Mouse (Mus musculus) heart, postnatal 10 days (tissue): ENCODE measurements around the gene Ccdc169. TPM values are rescaled to one million over a fixed set of nuclear protein-coding genes. Genes with fewer than 3 reads are reported as not detected.

Source experiments
- DNase-seq, 2 experiments: peaks; one replicate each; pipeline ENCODE4 v3.0.0; 2021
- intact Hi-C: fragments of 180-260 bp; cut with DNase I; formaldehyde crosslinking; loops from one replicate; pipeline ENCODE4 v1.15.1; 2025
- total RNA-seq, 2 experiments: library from RNA; stranded (reverse); gene quantifications; 2 replicates each; pipeline ENCODE4 v1.2.3; 2021

The Ccdc169 gene
- under 1 TPM; 0.10 to 0.15 TPM for total RNA-seq

DNA sequence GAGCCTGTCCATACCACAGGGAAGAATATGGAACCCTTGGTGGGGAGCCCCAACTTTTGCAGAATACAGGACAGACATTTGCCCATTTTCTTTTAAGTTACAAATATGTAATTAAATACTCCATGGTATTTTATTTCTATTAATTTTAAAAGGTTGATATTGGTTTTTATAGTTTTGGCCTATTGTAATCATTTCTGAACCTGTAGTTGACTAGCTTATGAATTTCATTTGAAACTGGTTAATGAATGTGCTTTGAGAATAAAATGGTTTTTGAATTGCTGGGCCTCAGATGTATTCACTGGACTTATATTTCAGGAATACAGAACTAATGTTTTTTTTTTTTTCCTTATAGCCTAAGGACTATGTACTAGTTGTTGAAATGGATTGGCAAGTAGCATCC, at the start of gene Ccdc169:
Gene Ccdc169, plus strand, starts transcription at position 301 of the 400 bp plus-strand sequence.
- DNase-seq = no peak
- intact Hi-C loops = no loop called here

DNA sequence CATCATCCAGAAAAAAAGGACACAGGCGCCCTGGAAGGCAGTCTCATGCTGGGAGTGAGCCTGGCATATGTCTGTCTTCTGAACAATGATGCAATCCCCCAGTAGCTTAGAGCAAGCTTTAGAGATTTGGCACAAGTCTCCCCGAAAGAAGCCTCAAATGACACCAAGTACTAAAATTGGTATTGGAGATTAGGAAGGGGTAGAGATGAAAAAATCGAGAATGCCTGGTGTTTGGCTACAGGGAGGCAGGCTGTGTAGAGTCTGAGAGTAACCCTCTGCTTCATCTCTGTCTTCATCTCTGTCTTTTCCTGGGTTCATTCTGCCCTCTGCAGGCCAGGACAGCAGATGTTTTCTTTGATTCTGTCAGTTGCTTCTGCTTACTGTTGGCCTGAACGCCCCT, 49.8 kb upstream of the Ccdc169 start:
- intact Hi-C loops = no loop called here
- DNase-seq = no peak

DNA sequence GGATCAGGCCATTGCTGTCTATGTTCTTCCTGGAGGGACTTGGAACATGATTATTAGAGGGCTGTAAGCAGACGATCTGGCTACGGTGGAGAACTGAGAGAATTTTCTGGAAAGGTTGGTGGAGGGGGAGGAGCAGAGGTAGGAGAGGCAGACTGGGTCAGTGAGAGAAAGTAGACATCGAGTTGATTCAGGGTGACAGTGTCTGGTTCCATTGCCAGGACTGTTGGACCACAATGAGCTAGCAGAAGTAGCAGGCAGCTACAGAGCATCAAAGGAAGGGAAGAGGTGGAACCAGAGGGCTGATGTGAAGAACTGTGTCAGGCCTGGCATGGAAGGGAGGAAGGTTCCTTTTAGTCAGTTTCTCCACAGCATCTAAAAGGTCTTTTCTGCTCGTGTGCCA, 48.8 kb upstream of the Ccdc169 start:
- DNase-seq = no peak
- intact Hi-C loops = no loop called here

DNA sequence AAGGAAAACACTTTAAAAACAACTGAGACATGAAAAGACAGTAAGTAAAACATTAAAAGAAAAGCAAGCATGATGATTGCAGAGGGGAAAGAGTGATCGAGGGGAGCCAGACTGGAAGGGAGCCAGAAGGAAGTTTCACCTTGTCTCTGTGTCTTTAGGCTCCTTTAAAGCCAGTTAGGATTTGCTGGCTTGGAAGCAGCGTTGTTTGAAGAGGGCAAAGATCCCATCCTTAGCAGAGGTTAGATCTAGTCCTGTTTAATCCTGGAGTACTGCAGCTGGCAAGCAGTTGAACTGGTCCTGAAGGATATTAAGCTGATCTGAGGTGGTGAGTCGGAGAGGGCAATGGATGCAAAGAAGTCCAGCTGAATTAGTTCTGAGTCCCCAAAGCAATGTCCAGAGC, 48.3 kb upstream of the Ccdc169 start:
- DNase-seq = no peak
- intact Hi-C loops = no loop called here

DNA sequence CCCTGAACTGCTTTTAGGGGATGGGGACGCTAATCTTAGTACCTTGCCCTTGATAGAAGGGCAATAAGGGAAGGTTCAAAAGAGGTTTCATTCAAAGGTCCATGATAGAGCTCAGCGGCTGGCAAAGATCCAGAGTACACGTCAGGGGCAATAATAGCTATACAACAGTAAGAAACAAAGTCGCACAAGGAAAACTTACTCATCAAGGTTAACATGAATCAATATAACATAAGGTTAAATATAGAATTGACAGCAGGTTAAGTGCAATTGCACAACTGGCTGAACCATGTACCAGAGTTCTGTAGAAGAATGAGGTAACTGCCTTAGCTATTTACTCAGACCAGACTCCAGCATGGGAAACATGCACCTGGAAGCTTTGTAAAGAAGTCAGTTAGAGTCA, 47.8 kb upstream of the Ccdc169 start:
- peak in 1 of 2 experiments; percentile 25 for DNase-seq
- intact Hi-C loops = no loop called here

DNA sequence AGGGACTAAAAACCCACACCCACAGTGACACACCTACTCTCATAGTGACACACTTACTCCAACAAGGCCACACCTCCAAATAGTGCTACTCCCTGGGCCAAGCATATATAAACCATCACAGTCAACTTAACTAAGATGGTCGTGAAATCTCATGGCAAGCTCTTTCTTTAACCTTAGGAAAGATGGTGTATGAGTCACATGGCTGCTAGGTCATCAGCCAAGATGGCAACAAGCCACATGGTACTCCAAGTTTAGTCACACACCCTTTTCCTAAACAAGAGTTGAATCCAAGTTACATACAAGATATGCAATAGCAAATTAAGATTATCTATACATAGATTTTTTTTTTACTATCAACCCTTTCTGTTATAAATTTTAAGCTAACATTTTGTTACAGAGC, 44.0 kb upstream of the Ccdc169 start:
- DNase-seq = no peak
- intact Hi-C loops = no loop called here

DNA sequence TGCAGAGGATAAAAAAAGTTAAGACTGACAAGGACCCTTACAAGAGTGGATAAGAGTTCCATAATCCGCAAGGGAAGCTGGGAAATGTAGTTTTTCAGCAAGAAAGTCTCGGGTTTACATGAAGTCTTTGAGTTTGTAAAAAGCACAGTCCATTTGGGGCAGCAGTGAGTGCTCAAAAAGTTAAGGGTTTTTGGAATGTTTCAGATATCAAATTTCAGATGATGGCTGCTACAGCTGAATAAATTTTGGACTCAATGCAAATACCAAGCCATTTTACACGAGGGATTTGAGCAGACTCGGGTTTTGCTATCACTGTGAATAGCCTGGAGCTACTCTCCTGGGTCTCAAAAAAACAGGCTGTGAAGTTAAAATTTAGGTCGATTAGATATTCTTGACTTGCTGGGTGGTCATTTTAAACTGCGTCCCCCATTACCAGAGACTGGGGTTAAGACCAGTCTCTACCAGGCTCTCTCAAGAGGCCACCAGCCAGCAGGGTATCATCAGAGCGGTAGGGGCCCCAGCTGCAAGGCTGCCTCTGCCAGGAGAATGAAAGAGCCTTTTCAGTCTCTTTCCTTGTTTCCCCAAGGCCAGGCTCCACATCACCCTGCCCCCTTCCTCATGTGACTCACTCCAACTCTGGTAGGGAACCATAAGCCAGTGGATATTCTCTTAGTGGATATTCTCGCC, 41.0 kb upstream of the Ccdc169 start:
- intact Hi-C loops = no loop called here
- peak; percentile 49 to 55 for DNase-seq

DNA sequence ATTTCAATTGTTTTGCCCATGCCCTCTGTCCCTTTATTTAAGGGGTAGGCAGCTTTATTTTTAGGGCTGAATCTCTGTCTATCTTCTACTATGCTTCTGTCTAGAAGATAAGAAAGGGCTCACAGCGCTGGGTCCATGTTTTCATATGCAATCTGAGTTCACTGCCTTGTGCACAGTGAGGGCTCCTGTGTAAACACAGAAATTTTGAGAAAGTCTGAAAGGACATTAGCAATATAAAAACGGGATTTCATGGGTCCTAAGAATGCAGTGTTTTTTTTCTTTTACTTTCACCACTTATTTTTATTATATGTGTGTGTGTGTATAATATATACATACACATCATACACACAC, 40.5 kb upstream of the Ccdc169 start:
- intact Hi-C loops = no loop called here
- no peak for DNase-seq

DNA sequence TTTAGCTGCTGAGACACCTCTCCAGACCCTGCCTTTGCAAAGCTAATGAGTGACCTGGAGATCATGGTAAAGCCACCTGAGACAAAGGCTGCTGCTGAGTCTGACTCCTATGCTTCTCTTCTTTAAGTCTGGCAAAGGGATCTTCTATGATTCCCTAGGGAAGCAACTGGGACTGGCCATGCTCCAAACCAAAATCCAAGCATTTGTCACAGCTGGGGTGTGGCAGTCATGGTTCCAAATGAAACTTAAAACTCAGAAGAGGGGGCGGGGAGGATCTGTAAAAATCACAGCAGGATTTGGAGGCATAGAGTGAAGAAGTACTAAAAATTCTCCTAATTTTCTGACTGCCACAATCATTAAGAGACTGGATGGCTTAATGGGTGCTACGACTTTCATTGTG, 40.0 kb upstream of the Ccdc169 start:
- DNase-seq = peak; percentile 44 to 55
- intact Hi-C loops = no loop called here

DNA sequence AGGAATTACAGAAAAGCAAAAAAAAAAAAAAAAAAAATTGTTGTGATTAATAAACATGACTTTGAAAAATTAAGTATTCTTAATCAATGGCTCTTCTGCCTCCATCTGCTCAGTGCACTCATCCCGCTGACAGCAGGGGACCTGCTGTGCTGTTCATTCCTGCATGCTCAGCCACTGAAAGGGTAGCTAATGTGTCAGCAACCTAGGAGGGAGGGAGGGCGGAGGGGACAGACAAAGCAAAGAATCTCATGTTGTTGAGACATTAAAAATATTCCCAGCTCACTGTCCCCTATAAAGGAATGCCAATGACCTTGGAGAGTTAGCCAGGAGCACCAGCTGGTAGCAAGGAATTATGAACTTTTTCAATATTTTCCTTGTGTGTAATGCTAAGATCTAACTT, 39.1 kb upstream of the Ccdc169 start:
- intact Hi-C loops = no loop called here

DNA sequence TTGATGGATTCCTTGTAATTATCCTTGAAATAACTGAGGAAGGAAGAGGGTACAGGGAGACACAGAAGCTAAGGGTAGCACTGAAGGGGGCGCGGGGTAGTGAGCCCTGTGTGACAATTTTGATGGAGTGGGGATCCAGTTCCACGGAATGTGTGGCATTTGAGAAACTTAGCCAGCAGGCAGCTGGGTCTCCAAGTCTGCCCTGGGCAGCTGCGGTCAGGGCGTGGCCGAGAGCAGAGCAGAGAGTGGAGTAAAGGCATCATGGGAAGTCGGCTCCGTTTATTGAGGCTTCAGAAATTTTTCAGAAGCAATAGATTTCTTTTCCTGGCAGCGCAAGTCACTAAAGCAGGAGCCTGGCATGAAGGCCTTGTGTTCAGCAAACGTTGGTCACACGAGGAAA, 38.1 kb upstream of the Ccdc169 start:
- intact Hi-C loops = no loop called here
- DNase-seq = no peak

More for the DNA sequence above, 39.1 kb upstream of the Ccdc169 start:
- no peak for DNase-seq

DNA sequence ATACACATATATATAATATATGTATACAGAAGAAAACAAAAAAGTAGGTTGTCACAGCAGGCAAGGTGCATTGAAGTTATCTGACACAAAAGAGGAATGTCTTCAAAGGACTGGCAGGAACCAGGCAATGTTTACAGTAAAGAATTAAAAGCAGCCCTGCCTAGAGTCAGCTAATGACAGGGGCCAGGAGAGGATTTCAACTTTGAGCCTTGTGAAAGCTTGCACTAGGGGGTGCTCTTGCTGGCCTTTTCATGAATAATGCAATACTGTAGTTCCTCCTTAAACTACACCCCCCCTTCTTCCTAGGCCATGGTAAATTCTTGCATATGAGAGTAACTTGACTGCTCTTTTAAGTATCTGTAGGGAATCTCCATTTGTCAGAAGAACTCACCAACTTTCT, 36.0 kb upstream of the Ccdc169 start:
- intact Hi-C loops = no loop called here
- no peak for DNase-seq

DNA sequence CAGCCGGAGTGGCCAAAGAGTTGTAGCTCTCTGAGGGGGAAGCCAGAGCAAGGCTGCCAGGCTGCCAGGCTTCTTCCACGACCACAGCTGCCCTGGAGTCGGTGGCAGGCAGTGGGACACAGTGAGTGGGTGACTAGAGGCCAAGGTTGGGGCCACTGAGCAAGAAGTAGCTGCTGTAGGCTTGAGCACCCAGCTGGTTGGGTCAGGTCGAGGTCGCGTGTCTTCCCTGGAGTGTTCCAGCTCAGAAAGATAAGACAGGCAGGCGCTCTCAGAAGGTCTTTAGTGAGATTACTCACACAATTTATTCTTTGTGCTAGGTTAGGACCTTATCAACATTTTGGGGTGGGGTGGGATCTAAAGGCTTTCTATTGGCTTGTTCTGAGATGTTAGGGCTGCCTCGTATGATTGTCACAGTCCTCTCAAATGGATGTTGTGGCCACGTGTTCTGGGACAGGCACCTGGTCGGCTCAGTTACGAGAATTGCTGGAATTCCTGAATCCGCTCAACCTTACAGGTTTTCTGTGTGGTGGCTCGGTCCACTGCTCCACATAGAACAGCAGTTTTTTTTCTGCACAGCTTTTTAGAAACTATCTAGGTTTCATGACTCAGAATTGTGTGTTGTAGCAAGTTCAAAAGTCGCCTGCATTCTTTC, 31.6 kb upstream of the Ccdc169 start:
- intact Hi-C loops = no loop called here

DNA sequence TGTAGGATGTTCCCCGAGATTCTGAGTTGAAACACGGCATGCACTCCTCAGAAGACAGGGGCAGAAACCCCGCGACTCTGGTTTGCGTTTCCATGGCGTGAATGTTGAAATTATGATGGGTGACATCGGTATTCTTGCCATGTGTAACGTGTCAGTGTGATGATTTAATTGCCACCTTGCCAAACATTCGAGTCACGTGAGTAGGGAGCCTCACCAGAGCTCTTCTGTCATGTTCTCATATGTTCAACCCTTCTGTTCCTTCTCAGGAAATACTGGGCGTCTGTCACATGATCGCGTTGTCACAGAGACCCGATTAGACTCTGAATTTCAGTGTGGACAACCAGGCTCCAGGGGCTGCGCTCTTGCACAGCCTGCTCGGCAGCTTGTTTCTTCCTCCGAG, 31.1 kb upstream of the Ccdc169 start:
- peak in 1 of 2 experiments; percentile 23 for DNase-seq
- intact Hi-C loops = no loop called here

More for the DNA sequence above, 31.6 kb upstream of the Ccdc169 start:
- no peak for DNase-seq

DNA sequence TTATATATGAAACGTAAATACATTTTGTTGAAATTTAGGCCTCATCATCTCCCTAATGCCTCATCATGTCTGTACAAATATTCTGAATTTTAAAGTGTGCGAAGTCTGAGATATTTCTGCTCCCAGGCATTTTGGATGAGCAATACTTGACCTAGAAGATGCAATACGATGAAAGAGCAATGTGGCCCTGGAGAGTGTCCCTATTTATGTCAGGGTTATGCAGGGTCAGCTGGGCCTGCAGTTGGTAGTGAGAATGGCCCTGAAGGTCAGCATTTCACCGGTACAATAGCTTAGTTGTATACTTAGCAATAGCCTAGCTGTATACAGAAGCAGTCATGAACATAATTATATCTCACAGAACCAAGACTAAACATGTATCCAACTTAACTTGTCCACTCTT, 28.0 kb upstream of the Ccdc169 start:
- intact Hi-C loops = no loop called here
- no peak for DNase-seq

DNA sequence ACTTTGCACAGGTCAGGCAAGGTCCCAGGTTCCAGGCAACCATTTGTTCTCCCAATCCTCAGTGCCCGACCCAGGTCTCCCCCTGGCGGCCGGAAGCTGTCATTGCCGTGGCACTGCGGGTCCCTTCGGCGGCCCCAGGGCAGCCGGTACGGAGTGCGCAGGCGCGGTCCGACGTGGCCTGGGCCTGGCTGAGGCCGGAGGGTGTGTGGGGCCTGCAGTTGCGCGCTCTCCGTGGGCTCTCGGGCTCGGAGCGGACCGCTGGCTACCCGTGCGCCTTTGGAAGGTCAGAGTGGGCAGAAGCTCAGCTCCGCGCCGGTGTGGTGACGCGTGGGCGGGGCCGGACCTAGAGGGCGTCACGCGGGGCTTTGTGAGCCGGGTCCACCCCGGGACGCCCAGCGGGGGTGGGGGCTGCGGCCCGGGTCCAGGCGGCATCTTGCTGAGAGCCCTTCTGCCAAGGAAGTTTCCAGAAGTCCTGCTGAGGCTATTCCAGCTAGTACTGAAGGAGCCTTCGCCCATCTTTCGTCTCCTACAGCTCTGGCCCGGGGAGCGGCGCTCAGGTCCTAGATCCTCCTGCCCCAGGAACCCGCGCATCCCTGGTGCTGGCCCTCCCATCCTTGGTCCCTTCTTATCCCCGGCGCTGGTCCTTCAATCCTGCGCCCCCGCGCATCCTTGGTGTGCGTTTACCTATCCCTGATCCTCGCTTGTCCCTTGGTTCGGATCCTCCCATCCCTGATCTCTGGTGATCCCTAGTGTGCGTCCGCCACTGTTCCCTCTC, 25.0 kb upstream of the Ccdc169 start, which contains the start of gene Spg20:
Gene Spg20, plus strand, starts transcription at position 174 of the 775 bp plus-strand sequence.
- intact Hi-C loops = loop anchor here (2.0 kb wide), 1 partner anchor 31 kb away; no protein-coding TSS in a partner anchor

DNA sequence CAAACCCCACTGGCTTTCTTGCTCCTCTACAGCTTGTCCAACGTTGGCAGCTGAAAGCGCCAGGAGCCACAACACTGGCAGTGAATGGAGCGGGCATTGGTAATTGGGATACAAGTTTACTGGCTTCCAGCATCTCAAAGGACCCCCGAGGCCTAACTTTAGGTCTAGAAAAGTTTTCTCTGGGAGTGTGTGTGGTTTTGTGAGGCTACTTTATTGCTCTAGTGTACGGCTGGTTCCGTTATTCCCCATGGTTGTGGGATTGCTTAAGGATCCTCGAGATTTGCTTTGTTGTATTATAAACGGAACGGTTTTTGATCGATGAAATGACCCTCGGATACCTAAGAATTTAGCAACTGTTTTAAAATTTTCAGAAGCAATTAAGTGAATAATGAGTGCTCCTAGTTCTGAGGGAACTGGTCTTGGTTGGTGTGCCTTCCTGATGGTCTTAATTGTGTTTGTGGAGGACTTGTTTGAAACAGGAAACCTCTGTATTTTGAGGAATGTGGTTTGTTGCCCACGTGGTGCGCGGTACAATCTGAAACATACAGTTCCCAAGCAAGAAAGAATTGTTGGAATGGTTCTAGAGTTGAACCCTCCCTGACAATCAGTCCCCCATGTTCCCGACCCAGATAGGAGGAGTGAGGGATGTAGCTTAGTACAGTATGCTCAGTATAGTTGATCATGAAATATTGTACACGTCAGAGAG, 24.3 kb upstream of the Ccdc169 start:
- DNase-seq = peak; percentile 17 to 42
- intact Hi-C loops = loop anchor here (2.0 kb wide), 1 partner anchor 32 kb away; no protein-coding TSS in a partner anchor

More for the DNA sequence above, 25.0 kb upstream of the Ccdc169 start, which contains the start of gene Spg20:
- DNase-seq = peak; percentile 97 to 99

DNA sequence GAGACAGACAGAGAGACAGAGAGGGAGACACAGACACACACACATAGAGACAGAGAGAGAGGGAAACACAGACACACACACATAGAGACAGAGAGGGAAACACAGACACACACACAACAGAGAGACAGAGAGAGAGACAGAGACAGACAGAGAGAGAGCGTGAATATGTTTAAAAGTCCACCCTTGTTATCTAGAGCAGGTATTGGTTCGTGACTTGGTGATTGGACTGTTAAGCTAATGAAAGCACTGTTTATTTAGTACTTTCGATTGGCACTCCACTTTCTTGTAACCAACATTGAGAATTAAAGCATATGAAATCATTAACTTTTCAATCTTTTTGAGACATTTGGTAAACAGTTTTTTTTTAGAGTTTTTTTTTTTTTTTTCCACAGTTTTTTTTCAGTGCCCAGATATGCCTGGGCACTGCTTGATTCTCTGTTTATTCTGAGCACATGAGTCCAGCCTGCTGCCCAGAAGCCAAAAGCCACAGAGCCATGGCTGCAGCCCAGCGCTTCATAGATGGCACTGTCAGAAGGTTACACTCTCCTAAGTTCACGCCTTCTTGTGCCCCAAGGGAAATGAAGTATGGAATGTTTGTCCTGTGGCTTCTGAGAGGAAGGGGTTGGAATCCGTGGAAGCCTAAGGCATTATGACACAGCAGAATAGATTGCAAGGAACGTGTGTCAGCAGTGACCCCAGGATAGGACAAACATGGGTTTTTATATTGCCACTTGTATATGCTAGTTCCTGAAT, 22.6 kb upstream of the Ccdc169 start:
- intact Hi-C loops = no loop called here
- peak; percentile 52 to 54 for DNase-seq

DNA sequence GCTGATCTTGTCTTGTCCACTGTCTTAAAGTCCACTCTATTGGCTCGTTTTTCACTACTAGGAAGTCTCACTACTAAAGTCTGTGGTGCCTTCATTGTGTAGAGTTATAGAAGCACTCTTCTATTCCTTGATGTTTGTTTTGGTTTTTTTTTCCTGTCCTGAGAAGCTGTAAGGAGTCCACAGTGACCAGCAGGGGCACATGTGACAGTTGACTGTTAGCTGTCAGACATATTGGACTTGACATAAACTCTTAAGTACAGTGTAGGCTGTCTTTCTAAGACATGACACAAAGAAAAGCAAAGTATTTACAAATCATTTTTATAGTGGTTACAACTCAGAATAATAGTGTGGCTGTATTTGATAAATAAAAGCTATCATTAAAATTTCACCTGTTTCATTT, 22.1 kb upstream of the Ccdc169 start:
- no peak for DNase-seq
- intact Hi-C loops = no loop called here

DNA sequence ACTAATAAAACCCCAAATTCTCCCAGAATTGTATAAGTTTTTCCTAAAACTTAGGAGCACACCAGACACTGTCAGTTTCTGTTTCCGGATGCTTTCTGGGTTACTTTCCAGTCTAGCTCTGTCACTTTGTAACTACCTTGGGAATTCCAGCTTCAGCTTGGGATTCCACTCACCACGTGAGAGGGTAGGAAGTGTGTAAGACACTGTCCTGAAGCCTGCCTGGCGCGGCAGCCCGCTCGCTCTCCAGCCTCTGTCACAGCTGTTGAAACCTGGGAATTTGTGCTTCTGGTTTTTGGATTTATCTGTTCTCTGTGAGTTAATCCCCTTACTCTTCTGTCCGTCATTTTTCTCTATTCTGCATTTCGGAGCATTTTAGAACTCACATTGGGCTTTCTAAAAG, 21.1 kb upstream of the Ccdc169 start:
- intact Hi-C loops = no loop called here
- DNase-seq = peak; percentile 44 to 63
